Mouse (Mus musculus): Measurements from ENCODE around the gene Cyp27a1. TPM values are rescaled to one million over a fixed set of nuclear protein-coding genes. Genes with fewer than 3 reads are reported as not detected.

Gene Cyp27a1
- total and polyA plus RNA-seq, 2 experiments: 259 to 607 TPM

DNA sequence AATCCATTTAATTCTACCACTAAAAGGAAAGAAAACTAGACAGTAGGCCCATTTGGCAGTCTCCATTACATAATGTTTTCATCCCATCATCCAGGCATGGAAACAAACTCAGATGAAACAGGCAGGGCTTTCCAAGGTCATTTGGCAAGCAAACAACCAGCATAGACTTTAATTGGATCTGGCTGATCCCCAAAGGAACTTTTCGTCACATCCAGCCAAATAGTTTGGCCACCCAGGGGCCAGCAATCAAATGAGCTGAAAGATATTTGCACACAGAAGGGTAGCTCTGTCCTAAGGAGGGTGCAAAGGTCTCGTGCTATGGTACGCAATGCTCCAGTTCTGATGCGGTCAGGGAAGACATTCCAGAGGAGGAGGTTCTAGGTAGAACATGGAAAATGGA is 37.3 kb downstream of the Cyp27a1 start:
- TF ChIP-seq CTCF (IDR thresholded peaks at IDR 0.05; ENCODE audit: low read depth, low read length) (no peak), POLR2A (IDR thresholded peaks at IDR 0.05; ENCODE audit: extremely low read depth, insufficient read depth, low read length) (no peak)
- Histone ChIP-seq H3K36me3 (ENCODE audit: control insufficient read depth, insufficient read depth, low read length) (no peaks in the 10 kb centered on the region), H3K79me2 (ENCODE audit: control insufficient read depth, insufficient read depth, low read length) (no peaks in the 10 kb centered on the region), H3K4me1 (ENCODE audit: control insufficient read depth, insufficient read depth, low read length) (peaks cover 6% of the 10 kb centered on the region; the same call in 1 of the 2 replicates), H3K27me3 (ENCODE audit: control insufficient read depth, insufficient read depth, low read length) (no peaks in the 10 kb centered on the region), H3K4me3 (ENCODE audit: insufficient read depth, low read depth, low read length) (no peak overlapping the region), H3K9ac (ENCODE audit: low read depth, low read length) (no peak overlapping the region), H3K27ac (replicated peaks; ENCODE audit: insufficient read depth, low read depth, low read length) (peak overlapping the region; percentile 46)
- 16% methylated on average over 4 of the region's 4 CpGs for WGBS
- peak; percentile 92 for DNase-seq (ENCODE audit: extremely low read depth, low read depth, low spot score)

DNA sequence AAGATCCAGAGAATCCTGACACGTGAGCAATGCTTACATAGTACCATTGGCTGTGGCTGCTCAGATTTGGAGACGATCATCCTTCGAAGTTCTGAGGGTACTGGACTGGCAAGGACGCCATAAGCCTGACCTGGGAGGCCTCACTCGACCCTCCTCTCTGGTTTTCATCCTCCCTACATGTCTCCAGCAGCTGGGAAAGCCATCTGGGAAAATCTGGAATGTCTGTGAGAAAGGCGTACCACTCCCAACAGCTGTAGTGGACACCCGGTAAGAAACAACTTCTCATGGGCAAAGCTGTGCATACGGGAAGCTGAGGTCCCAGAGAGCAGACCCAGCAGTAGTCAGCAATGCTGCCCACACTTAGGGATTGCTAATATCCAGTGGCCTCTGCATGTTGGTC is 38.8 kb downstream of the Cyp27a1 start:
- no peak for DNase-seq (ENCODE audit: extremely low read depth, low read depth, low spot score)
- no peaks in the 10 kb centered on the region for H3K36me3 ChIP-seq (ENCODE audit: control insufficient read depth, insufficient read depth, low read length)
- H3K27ac ChIP-seq (replicated peaks; ENCODE audit: insufficient read depth, low read depth, low read length): no peak overlapping the region
- TF ChIP-seq POLR2A (IDR thresholded peaks at IDR 0.05; ENCODE audit: extremely low read depth, insufficient read depth, low read length) (no peak), CTCF (IDR thresholded peaks at IDR 0.05; ENCODE audit: low read depth, low read length) (no peak)
- H3K79me2 ChIP-seq (ENCODE audit: control insufficient read depth, insufficient read depth, low read length): no peaks in the 10 kb centered on the region
- 90% methylated on average over 8 of the region's 8 CpGs for WGBS
- H3K4me3 ChIP-seq (ENCODE audit: insufficient read depth, low read depth, low read length): no peak overlapping the region
- peaks cover 6% of the 10 kb centered on the region; the same call in 1 of the 2 replicates for H3K4me1 ChIP-seq (ENCODE audit: control insufficient read depth, insufficient read depth, low read length)
- H3K27me3 ChIP-seq (ENCODE audit: control insufficient read depth, insufficient read depth, low read length): no peaks in the 10 kb centered on the region
- H3K9ac ChIP-seq (ENCODE audit: low read depth, low read length): no peak overlapping the region

DNA sequence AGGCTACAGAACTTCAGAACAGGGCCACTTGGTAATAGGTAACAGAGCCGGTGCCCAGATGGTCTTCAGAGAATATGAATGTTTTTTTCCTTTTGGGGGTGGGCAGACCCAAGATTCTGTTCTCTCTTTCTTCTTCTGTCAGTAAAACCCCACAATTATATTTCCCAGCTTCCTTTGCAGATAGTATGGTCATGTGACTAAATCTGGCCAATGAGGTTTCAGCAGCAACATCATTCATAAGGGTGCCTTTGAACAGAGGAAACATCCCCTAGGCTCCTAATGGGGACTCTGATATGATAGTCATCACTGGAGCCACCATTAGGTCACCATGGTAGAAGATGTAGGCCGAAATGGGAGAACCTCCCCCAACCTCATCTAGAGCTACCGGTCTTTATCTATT is 39.5 kb downstream of the Cyp27a1 start:
- Histone ChIP-seq H3K4me1 (ENCODE audit: control insufficient read depth, insufficient read depth, low read length) (peaks cover 6% of the 10 kb centered on the region; the same call in 1 of the 2 replicates), H3K4me3 (ENCODE audit: insufficient read depth, low read depth, low read length) (no peak overlapping the region), H3K9ac (ENCODE audit: low read depth, low read length) (no peak overlapping the region), H3K27ac (replicated peaks; ENCODE audit: insufficient read depth, low read depth, low read length) (no peak overlapping the region), H3K79me2 (ENCODE audit: control insufficient read depth, insufficient read depth, low read length) (no peaks in the 10 kb centered on the region), H3K36me3 (ENCODE audit: control insufficient read depth, insufficient read depth, low read length) (no peaks in the 10 kb centered on the region), H3K27me3 (ENCODE audit: control insufficient read depth, insufficient read depth, low read length) (no peaks in the 10 kb centered on the region)
- DNase-seq (ENCODE audit: extremely low read depth, low read depth, low spot score): no peak
- over 99% methylated on average over 3 of the region's 3 CpGs for WGBS
- TF ChIP-seq POLR2A (IDR thresholded peaks at IDR 0.05; ENCODE audit: extremely low read depth, insufficient read depth, low read length) (no peak), CTCF (IDR thresholded peaks at IDR 0.05; ENCODE audit: low read depth, low read length) (no peak)

DNA sequence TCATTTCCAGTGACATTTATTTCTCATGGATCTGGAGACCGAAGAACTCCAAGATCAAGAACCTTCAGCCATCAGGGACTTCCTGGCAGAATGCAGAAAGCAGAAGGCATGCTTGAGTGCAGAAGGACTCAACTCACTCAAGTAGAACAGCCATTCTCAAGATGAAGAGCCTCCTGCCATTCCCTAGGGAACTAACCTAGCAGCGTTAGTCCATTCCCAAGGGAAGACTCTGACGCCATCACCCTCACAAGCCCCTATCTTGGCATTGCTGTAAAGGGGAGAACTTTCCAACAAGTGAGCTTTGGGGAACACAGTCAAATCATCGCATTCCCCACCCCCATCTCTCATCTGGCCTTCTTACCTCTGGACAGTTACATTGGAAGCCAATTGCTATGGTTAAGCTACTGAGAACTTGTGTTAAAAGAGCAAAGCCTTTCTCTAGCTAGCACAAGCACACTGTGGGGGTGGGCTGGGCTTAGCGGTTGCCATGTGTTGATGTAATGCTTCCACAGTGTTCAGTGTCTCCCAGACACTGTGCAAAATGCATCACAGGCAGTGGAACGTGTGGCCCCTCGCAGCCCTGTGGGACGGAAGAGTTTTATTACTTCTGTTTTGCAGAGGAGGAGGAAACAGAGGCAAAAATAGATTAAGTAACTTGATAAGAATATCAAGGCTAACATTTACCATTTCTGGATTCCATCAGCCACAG is 40.0 kb downstream of the Cyp27a1 start:
- H3K4me1 ChIP-seq (ENCODE audit: control insufficient read depth, insufficient read depth, low read length): peaks cover 6% of the 10 kb centered on the region; the same call in 1 of the 2 replicates
- H3K27ac ChIP-seq (replicated peaks; ENCODE audit: insufficient read depth, low read depth, low read length): no peak overlapping the region
- no peak overlapping the region for H3K9ac ChIP-seq (ENCODE audit: low read depth, low read length)
- WGBS: 92% methylated on average over 8 of the region's 8 CpGs
- H3K27me3 ChIP-seq (ENCODE audit: control insufficient read depth, insufficient read depth, low read length): no peaks in the 10 kb centered on the region
- H3K4me3 ChIP-seq (ENCODE audit: insufficient read depth, low read depth, low read length): no peak overlapping the region
- no peaks in the 10 kb centered on the region for H3K79me2 ChIP-seq (ENCODE audit: control insufficient read depth, insufficient read depth, low read length)
- H3K36me3 ChIP-seq (ENCODE audit: control insufficient read depth, insufficient read depth, low read length): no peaks in the 10 kb centered on the region
- no peak for DNase-seq (ENCODE audit: extremely low read depth, low read depth, low spot score)
- no peak for TF ChIP-seq POLR2A (IDR thresholded peaks at IDR 0.05; ENCODE audit: extremely low read depth, insufficient read depth, low read length)
- no peak for TF ChIP-seq CTCF (IDR thresholded peaks at IDR 0.05; ENCODE audit: low read depth, low read length)

DNA sequence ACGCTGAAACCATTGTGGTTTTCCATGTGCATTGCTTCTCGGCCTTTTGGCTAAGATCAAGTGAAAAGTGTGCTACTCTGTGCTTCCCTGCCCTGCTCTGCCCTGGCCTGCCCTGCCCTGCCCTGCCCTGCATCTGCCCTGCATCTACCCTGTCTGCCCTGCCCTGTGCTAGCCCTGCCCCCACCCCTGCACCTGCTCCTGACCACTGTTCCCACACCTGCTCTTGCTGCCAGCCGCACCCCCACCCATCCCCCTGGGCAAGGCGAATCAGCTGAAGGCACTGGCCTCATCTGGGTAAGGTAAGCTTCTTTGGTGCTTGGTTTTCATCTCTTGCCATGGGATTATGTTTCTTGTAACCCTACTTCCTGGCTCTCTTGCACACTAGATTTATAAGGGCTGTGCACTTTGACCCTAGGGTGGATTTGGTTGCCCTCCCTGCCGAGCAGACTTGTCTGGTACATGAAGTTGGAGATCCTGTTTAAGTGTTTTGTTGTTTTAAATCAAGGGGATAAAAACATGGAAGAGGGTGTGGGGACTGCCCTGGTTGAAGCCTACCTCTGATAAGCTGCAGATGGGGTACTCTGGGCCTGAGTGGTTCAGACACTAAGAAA is 40.9 kb downstream of the Cyp27a1 start:
- Histone ChIP-seq H3K4me1 (ENCODE audit: control insufficient read depth, insufficient read depth, low read length) (peaks cover 7% of the 10 kb centered on the region; the same call in 1 of the 2 replicates), H3K36me3 (ENCODE audit: control insufficient read depth, insufficient read depth, low read length) (no peaks in the 10 kb centered on the region), H3K9ac (ENCODE audit: low read depth, low read length) (no peak overlapping the region), H3K4me3 (ENCODE audit: insufficient read depth, low read depth, low read length) (no peak overlapping the region), H3K27me3 (ENCODE audit: control insufficient read depth, insufficient read depth, low read length) (no peaks in the 10 kb centered on the region), H3K27ac (replicated peaks; ENCODE audit: insufficient read depth, low read depth, low read length) (no peak overlapping the region), H3K79me2 (ENCODE audit: control insufficient read depth, insufficient read depth, low read length) (no peaks in the 10 kb centered on the region)
- DNase-seq (ENCODE audit: extremely low read depth, low read depth, low spot score): no peak
- TF ChIP-seq POLR2A (IDR thresholded peaks at IDR 0.05; ENCODE audit: extremely low read depth, insufficient read depth, low read length): no peak
- no peak for TF ChIP-seq CTCF (IDR thresholded peaks at IDR 0.05; ENCODE audit: low read depth, low read length)
- WGBS: 67% methylated on average over 5 of the region's 5 CpGs

DNA sequence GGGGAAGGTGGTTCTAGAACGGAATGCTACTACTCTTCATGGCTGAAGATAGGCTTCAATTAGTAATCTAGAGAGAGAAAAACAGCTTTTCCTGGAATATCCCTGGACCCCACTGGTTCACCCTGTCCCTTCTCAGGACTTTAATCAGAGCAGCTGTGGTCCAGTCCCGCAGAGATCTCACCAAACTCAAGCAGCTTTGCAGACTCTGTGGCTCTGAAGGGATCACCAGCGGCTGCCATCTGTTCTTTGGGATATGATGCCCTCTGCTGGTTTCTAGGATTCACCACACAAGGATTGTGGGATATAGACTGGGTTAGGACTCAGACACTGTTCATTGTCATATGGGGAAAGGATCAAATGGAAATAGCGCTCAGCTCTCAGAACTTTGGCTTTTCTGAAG is 46.4 kb downstream of the Cyp27a1 start:
- Histone ChIP-seq H3K27ac (replicated peaks; ENCODE audit: insufficient read depth, low read depth, low read length) (no peak overlapping the region), H3K79me2 (ENCODE audit: control insufficient read depth, insufficient read depth, low read length) (no peaks in the 10 kb centered on the region), H3K27me3 (ENCODE audit: control insufficient read depth, insufficient read depth, low read length) (no peaks in the 10 kb centered on the region), H3K4me1 (ENCODE audit: control insufficient read depth, insufficient read depth, low read length) (peaks cover 2% of the 10 kb centered on the region; the same call in 1 of the 2 replicates), H3K9ac (ENCODE audit: low read depth, low read length) (no peak overlapping the region), H3K4me3 (ENCODE audit: insufficient read depth, low read depth, low read length) (no peak overlapping the region), H3K36me3 (ENCODE audit: control insufficient read depth, insufficient read depth, low read length) (no peaks in the 10 kb centered on the region)
- peak; percentile 54 for DNase-seq (ENCODE audit: extremely low read depth, low read depth, low spot score)
- peak; percentile 59 for TF ChIP-seq CTCF (IDR thresholded peaks at IDR 0.05; ENCODE audit: low read depth, low read length)
- TF ChIP-seq POLR2A (IDR thresholded peaks at IDR 0.05; ENCODE audit: extremely low read depth, insufficient read depth, low read length): no peak
- 23% methylated on average over 4 of the region's 4 CpGs for WGBS
